Mouse (Mus musculus) spleen, postnatal 36 days (tissue): ENCODE data around the gene Abca1.
A peak's percentile ranks its signal among the peaks of the same experiment; 100 is the strongest.

Experiments
- DNase-seq, 2 experiments: peaks; one replicate each; pipeline ENCODE4 v3.0.0; 2022; ENCODE audit warnings: low spot score in 2 of 2, mixed read lengths in 1 of 2

Gene Abca1

DNA sequence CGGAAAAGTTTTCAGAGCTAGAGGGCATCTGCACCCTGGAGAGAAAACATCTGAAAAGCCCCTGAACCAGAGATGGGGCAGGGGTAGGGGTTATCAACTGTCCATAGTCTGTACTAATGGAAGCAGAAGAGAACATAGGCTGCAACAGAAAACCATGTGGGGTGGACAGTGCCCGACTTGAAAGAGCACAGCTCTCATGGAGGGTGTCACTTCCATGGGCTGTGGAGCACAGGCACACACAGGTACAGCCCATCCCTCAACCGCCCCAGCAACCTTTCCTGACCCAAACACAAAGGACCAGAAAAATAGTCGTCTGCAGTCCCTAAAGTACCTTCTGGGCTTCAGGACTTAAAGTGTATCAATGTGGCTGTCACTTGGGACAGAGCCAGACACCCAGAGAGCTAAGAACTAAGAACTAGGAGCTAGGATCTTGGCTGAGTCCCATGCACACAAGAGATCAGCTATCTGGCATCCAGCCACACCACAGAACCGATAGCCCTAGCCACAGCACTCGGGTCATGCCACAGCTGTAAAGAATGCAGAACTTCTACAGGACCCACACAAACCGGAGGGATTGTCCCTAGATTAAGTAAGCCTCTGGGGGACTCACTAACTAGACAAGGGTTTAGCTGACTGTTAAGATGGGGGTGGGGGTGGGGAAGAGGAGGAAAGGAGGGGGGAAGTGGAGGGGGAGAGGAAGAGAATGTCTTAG lies 38.0 kb downstream of the Abca1 start:
- DNase-seq: peak; percentile 56 to 67

DNA sequence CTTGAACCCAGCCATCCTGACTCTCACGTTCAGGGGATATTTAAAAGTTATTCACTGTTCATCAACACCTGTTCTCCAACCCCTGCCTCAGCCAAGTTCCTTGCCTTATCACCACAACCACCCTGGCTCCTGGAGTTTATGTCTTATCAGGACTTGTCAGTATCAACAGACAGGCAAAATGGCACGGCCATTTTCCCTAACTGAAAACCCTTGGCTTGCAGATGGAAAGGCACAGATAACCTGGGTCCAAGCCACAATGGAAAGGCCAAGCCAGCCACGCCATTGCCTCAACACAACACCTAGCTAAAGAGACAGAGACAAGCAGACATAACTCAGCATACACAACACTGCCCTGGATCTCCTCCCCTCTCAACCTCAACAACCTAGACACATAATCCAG lies 38.6 kb downstream of the Abca1 start:
- peak; percentile 20 to 42 for DNase-seq

DNA sequence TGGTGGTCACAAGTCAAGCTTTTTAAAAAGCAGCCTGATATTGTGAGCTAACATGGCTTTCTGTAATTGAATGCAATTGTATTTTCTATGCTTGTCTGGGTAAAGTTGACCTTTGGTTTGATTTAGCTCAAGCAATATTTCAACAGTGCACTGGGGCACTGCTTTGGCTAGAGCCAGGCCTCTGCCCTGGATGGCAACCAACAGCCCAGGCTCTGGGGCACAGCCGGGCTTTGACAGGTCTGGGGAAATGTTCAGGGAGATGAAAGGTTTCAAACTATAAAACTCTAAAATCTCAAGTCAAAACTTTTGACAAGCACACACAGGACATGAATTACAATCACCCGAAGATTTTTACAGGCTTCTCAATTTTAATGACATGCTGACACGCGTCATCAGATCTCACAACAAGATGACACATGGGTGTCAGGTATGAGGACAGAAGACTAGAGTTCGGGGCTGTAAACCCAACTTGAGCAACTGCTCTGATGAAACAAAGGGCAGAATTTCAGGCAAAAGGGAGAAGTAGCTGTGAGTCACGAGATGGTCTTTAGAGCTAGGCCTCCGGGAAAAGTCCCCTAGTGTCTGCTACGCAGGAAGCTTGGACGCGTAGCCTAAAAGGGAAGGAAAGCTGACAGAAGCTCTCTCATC lies 39.5 kb downstream of the Abca1 start:
- peak in 1 of 2 experiments; percentile 19 for DNase-seq

DNA sequence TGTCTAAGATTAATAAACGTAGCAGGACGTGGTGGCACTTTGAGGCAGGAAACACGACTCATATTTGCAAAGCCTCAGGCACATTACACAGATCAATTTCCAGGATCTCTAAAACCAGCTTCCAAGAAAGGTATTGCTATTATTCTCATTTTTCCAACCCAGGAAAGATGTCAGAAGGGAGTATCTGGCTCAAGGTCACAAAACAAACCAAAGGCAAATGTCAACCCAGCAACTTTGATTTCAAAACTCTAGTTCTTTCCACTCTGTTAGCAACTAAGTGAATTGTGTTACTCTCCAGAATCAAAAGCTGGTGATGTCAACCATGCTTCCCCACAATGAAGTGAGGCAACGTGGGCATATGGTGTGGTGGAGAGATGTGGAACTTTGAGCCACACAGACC lies 41.1 kb downstream of the Abca1 start:
- DNase-seq: no peak

DNA sequence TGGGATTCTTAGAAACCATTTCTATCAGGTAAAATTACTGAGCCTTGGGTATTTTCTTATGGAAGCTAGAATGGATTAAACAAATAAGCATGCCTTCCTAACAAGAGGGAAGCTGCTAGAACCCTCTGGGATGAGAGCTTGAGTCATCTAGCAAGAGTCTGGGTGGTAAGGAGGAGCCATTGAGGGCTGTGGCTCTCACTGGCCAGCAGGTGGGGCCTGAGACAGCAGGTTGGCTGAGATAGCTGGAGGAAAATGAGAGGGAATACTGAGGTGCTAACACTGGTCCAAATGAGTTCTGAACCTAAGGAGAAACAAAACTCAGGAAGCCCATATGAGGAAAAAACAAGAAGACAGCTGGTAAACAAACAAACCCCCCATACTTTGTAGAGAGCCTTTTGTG lies 42.1 kb downstream of the Abca1 start:
- DNase-seq: no peak

DNA sequence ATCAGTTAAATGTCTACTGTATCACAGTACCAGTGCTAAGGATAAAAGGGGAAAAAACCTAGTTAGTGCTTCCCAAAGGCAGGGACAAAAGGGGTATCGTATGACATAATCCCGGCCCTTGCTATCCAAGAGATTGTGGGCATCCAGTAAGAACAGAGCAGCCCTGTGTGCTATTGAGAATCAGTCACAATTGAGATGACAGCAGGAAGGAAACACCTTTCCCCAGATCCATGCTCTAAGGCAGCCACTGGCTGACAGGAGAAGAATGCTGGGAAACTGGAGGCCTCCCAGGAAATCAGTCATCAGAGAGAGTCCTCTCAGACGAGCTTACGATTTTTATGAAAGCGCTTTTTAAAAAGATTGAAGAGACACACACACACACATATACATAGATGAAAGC lies 42.6 kb downstream of the Abca1 start:
- no peak for DNase-seq

DNA sequence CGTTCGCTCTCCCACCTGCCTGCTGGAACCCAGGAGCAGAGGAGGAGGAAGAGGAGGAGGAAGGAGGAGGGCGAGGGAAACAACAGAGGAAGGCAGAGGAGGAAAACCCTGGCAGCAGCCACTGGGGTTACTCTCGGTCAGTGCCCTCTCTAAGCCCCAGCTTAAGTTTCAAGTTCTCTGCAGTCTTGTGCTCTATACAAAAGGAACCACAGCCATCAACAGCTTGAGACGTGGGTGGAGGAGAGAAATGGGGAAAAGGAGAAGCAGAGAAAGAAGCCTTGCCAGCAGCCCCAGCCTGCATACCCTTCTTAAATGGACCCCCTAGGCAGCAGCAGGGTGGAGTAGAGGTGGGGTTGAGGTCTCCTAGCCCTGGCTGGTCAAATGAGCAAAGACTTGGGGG lies 43.8 kb downstream of the Abca1 start:
- DNase-seq: peak; percentile 43 to 55

DNA sequence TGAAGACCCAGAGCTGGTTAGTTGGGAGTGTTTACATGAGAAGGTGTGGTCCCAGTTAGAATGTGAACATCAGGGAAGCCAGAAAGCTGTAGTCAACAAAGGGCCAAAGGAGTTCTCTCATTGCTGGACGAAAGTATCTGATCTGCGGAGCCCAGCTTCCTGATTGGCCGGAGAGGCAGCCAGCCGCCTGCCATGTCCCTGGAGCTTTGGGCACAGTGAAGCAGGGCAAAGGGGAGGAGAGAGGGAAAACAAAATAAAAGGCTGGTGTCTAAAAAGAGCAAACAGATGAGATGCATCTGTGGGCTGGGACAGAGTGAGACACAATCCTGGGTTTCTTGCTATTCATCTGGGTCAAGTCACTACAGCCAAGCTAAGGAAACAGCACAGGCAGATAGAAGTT lies 44.3 kb downstream of the Abca1 start:
- DNase-seq: no peak

DNA sequence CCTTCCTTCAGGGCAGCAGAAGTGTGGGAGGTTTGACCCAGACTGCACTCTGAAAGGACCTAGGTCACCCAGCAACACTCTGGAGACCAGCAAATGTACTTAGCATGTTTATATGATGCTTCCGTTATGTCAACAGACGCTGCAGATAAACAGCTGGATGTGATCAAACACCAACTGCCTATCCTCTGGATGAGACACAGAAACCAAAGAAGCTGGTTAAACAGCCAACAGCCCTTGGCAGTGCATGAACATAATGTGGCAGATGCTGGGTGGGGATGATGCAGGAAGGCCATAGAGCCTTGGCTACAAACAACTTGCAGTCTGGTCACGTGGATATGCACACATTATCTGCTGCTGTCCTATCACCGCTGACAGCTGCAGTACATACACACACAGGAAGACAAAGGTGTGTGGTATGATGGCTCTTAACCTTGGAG lies 47.8 kb downstream of the Abca1 start:
- peak in 1 of 2 experiments; percentile 4 for DNase-seq

DNA sequence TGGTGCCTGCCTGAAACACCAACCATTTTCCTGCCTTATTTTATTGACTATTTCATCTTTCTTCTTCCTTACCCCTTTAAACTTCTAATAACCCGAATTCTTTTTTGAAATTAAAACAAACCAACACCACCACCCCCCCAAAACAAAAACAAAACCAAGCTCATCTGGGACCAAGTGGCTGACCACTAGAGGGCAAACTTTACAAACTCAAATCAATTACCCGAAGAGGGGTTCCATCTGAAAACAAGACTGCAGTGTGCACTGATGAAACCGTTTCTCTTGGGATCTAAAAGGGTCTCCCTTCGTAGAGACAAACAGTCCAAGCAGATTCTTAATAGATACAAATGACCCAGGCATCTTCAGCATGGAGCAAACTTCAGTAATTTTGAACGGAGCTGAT lies 49.3 kb downstream of the Abca1 start:
- no peak for DNase-seq

DNA sequence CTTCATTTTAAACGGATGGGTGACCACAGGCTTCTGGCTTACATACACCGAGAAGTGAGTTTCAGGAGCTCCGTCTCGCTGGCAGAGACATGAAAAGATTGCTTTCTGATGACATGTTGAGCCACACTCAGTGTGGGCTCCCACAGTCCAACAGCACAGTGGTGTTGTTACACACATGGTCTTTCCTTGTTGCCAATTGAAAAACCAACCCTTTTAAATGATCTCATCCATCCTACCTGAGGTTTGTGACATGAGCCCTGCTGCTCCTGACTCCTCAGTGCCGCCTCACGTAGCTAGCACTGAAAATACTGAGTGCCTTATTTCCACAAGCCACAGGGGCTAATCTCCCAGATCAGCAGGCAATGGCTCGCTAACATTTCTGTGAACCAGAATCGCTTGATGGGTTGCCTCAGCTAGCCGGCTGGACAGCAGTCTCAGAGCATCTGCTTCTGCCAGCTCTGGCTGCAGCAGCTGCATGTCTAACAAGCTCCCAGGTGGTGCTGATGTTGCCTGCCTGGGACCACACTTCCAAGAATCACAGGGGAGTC lies 50.2 kb downstream of the Abca1 start:
- no peak for DNase-seq

DNA sequence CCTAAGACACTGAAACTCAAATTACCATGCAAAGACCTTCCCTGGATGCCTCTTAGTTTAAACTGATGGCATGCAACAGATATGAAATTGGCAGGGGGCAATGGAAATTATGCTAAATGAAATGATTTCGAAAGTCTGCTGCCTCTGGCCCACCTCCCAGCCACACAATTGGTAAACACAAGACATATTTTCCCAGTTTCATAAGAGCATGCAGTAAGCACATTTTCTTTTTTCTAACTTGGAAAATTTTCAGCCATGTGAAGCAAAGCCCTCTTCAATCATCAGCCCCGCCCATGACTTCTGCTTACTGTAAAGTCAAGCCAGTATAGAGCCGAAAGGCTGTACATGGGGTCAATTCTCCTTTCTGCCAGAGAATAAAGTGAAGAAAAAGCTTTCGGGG lies 51.5 kb downstream of the Abca1 start:
- no peak for DNase-seq

DNA sequence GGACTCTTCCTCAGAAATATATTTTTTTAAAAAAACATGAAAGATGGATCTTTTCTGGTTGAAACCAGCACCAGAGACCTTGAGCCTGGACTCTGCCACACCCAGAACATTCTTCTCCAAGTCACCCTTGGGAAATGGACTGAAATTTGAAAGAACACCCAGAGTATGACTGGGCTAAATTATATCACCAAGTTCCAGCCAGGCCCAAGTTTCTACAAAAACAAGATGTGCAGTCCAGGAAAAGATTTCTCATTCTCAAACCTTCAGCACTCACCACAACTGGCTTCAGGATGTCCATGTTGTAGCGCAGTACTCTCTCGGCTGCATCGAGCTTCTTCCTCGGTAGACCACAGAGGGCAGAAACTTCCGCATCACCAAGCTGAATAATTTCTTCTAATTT lies 53.0 kb downstream of the Abca1 start:
- no peak for DNase-seq

DNA sequence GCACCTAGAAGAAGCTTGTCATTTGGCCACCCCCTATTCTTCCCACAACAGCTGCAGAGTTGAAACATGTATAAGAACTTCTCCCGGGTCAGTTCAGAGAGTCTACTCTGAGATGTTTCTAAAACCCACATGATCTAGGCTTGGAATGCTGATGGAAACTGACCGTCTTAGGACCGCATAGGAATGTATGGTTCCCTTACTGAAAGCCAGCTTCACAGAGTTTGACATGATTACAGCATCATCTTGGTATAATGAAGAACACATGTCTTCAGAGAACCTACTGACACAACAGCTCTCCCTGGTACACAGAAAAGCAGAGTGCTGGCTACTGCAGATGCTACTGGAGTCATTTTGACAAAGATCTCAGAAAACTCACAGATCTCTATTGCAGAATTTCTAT lies 53.6 kb downstream of the Abca1 start:
- DNase-seq: no peak

DNA sequence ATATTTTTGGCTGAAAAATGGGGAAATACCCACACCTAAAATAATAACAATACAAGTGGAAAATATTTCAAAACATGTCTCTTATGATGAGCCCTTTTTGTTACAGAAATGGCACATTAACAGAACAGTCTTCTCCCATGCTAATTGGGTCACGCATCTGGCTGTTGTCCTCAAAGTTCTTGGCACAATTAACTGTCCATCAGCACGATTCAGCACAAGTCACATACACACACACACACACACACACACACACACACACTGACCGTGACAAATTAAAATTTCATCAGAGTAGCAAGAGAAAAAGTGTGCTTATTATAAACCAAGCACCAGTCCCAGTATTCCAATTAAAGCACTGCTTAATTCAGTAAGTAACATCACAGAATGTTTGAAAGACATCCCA lies 55.1 kb downstream of the Abca1 start:
- no peak for DNase-seq

DNA sequence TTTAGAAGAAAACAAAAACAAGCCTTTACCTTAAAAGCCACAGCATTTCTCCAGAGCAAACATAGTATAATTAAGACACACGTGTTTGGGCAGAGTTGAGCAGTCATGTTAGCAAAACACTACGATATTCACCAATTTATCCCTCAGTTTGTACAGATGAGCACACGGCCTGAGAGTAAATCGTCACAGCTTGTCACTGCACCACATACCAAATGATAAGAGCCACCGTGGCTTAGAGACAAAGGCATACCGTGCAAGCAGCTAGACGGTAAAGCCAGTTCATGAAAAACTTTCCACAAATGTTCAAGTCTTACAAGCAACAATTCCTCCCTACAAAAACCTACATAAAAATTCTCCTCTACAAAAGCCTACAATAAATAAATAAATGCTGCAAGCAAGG lies 57.2 kb downstream of the Abca1 start:
- DNase-seq: no peak

DNA sequence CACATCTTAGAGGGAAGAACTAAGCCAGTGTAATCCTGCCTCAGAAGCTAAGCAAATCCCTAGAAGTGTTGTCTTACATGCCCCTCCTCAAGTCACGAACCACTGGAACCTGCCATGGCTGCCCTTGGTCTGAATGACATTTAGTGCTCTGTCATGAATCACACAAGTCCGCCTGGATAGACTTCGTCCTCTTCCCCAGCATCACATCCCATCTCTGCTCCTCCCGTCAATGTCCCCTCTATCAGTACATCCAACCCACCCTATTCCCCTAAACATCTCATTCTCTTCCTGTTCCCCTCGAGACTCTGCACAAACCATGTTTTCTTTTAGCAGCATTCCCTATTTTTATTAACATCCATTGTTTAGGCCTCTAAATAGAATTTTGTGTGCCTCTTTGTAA lies 58.4 kb downstream of the Abca1 start:
- no peak for DNase-seq

DNA sequence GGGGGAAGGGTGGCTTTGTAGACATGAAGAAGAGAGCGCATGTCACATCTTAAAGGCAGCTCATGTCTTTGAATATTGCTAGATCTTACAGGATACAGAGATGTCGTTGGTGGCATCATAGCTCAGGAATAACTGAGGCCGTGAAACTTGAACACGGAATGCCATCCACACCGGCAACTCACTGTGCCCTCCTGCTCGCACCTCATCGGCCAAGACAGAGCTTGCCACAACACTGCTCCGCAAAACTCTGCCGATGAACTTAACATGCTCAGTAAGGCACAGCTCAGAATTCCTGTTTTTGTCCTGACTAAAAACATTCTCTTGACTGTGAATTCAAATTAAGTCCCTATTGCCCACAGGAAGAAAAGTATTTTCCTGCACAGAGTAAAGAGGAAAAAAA lies 59.2 kb downstream of the Abca1 start:
- DNase-seq: no peak

DNA sequence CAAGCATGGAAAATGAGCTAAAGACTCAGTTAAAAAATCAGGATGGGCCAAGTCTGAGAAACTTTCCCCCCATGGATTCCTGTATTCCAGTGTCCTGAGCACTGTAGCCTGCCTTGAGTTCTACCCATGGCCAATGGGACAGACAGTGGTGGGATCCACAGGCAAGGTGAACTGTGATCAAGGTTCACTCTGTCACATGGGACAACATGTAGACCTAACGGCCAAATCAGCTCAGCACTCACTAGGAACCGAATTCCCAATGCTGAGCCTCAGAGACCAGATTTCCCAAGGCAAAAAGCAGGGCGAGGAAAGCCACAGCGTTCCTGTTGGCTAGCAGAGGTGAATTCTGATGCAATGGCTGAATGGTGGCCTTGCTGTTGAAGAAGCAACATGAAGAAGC lies 64.8 kb downstream of the Abca1 start:
- no peak for DNase-seq

DNA sequence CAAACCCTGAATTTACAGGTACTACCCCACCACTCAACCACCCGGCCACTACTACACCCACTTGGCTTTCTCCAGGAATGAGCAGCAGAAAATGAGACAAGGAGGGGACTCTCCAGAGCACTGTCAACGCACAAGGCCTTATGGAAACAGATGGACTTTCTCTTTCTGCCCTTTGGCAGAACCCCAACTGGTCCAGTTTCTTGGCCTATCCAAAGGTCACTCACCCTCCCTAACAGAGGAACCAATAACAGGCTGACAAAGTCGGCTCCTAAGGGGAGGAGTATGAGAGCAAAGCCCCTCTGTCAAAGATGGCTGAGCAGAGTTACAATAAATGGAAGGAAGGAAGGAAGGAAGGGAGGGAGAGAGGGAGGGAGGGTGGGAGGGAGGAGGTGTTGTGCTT lies 65.4 kb downstream of the Abca1 start:
- DNase-seq: no peak

DNA sequence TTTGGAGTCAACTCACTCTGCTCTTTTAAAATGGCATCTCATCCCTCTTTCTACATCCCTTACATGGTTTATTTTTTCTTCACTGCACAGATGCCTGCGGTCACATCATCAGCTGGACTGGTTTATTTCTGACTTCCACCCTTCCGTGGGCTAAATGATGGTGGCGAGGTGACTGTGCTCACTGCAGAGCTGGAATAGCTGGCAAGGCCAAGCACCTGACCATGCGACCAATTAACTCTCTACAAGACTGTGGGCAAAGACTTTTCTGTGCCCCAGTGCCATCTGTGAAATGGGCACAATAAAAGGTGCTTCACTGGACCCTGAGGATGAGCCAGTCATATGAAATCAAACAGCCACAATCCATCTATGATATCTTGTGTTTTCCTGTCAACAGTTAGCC lies 66.1 kb downstream of the Abca1 start:
- DNase-seq: no peak

DNA sequence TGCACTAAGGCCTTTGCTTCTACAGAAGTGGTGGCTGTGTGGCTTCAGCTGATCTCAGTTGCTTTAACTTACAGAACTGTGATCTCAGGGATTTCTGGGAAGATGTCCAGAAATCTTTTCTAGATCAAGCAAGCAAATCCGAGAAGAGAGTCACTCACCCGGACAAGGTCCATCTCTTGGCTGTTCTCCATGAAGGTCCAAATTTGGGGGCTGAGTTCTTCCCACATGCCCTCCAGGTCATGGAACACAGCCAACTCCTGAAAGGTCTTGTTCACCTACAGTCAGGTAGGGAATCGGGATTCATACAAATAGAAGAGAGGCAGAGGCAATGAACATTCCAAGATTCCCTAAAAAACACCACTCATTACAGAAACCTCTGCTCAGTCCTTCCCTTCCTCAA lies 70.1 kb downstream of the Abca1 start:
- no peak for DNase-seq

DNA sequence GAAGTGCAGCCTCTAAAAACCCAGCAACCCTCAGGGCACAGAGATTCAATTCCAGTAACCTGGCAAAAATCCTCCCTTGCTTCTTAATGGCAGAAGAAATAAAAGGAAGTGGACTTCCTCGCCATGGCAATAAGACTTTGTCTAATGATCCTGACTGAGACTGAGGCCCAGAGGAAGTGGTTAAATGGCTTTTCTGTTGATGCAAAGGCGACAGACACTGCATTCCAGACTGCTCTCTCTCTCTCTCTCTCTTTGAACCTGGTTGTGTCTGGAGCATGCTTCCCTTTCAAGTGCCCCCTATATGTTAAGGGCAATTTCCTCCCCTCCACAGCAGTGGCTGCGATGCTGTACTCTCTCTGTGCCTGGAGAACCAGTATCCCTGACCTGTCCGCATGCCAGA lies 70.7 kb downstream of the Abca1 start:
- DNase-seq: no peak

DNA sequence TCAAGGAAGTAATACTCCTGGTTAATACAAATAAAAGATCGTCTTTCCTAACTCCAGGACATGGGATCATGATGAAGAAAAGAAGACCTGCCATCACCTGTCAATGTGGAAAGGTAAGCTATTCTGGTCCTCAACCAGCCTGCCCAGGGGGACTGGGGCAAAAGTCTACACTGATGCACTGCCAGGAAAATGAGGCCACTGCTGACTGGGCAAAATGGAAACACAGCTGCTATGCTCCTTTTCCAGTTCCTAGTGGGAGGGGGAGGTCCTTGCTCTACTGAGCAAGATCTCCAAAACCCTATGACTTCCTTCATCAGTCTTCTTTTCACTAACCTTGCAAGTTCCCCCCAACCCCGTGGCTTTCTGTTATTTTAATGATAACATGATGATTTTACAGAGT lies 73.1 kb downstream of the Abca1 start:
- no peak for DNase-seq
